Mouse (Mus musculus) embryo, embryonic 11.5 days (tissue): ENCODE data around the gene Phf21a.
"Not testable (repeated sequence)": the region's sequence is repeated elsewhere in the genome, so short reads cannot be mapped to it uniquely, and the experiment has no call there.

Experiments
- DNase-seq: peaks from one replicate; pipeline ENCODE4 v3.0.0-alpha.2; 2012; ENCODE audit warnings: low read depth, low spot score

The Phf21a gene

DNA sequence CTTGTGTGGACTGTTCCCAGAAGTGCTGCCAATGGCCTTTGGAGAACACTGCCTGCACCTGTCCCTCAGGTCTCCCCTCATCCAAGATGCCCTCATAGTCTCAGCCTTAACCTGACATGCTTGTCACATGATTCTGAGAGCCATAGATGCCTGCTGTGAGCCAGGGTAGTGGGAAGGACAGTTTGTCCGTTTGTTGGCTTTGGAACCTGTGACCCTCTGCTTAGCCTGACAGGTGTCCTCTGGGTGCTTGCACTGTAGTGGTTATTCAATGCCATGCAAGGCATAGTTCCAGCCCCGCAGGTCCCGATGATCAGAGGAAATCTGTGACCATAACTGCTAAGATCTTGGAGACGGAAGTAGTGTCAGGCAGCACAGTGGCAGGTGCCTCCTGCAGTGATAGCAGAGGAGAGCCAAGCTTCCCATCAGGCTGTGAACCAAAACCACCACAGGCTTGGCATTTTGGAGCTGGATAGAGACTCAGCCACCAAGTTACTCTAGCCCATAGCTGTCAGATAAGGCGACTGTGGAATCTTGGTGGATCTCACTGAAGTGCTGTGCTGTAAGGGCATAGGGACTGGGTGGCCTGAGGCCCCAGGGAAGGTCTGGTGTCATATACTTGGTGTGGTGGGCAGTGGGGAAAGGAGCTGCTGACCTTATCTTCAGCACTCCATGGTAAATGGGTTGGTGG, 289.1 kb downstream of the Phf21a start, which contains the start of gene 1700029I15Rik:
Gene 1700029I15Rik (plus strand): TSS at position 638 of the 688 bp plus-strand sequence.
- DNase-seq, result no peak

DNA sequence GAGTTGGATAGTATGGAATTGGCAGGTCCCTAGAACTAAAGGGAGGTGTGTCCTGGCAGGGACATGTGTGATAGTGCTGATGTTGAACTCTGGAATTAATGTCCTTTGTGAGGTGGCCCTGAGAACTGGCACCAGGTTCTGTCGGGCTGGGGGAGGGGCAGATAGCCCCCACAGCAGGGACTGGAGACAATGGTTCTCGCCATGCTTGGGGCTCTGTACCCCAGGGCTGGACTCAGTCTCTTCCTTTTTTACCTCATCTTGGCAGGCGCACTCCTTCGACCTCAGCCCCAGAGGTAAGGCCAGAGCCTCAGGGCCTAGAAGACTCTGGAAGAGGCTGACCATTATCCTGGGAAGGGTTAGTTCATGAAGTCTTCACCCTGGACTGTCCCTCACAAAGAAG, 289.8 kb downstream of the Phf21a start:
- DNase-seq, result no peak

DNA sequence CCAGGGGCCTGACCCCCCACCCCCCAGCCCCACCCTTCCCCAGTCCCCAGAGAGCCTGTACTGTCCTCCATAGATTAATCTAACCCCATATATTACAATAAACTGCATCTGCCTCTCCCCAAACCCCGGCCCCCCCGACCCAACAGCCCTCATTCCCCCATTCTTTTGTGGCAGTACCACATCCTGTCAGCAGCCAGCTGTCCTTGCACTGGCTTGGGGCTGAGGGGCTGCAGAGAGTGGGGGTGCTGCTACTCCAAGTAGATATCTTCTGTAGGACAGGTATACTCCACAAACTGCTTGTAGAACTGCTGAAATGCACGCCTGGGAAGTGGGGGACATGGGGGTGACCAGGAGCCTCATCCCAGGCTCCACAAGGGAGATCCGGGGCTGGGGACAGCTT, 291.2 kb downstream of the Phf21a start:
- DNase-seq, result no peak

DNA sequence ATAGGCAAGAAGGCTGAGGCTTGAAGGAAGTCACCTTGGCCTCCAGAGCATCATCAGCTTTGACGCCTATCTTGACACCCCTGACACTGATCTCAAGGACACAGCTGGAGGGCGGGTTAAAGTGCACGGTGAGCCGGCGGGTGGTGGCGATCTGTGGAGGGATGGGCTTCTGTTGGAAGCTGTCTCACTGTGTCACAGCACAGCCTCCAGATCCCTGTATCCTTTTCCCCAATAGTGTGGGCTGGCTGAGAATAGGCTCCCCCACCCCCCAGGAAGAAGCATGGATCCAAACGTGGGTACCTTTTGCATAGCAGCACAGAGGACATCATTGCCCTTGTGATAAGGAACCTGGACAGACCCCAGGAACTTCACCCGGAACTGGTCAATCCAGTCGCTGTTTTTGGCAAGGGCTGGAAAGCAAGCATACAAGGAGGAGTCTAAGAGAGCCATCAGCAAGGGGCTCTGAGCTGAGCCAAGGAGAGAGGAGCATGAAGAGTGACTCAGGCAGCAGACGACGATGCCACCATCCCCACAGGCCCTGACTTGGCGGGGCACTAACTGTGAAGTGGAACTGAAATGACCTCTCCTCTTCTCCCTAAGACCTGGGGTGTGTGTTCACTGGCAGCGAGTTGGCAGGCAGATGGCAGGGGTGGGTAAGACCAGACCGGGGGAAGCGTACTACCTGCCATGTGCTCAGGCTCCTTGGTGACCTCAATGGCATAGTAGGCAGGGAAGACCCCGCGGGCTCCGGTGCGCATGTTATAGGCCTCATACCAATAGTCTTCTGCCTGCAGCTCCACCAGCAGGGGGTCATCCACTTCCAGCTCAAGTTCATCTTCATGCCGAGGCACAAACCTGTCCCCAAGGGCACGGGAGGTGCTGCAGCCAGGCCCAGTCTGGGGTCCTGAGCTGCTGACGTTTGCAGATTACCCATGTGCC, 292.5 kb downstream of the Phf21a start:
- no peak for DNase-seq

DNA sequence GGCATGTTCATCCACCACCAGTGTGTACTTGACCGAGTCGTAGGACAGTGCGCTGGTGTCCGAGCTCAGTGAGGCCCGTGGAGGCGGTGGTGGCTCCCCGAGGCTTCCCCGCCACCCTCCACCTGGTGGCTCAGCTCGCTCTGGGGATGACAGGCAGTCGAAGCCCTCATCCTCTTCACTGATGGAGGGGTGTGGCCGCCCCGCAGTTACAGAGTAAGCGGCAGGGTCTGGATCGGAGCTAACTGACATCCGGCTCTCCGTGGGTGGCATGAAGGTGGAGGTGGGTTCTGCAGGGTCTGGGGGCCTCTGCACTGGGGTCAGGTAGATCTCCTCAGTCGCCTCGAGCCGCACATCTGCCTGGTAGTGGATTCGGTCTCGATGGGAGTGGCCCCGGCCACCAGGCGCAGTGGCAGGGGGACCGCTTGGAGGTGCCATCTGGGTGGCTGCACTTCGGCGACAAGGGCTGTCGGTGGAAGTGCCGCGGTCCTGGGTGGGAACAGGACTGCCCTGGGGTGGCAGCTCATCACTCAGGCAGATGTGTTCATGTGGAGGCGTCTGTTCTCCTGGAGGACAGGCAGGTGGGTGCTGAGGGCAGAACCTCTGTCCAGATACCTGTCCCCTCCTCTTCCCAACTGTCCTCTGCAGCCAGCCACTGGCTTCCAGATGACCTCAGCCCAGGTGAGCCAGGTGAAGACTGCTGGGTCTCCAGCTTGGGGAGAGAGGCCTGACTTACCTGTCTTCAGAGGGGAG, 294.1 kb downstream of the Phf21a start:
- DNase-seq, result no peak

DNA sequence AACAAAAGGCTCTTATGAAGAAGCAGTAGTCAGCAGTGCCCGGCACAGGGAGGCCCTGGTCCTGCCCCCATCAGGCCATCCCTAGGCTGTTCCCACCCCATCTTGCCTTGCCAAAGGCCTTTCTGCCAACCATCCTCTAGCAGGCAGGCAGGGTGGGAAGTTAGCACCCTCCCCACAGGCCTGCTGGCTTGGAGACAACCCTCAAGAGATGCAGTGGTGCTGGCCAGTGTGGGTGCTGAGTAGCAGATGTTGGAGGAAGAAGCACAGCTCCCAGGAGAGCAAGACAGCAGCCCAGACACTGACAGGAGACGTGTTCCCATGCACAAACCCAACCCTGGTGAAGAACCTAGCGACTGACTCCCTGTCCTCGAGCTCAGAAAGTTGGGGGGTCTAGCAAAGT, 294.7 kb downstream of the Phf21a start:
- no peak for DNase-seq

DNA sequence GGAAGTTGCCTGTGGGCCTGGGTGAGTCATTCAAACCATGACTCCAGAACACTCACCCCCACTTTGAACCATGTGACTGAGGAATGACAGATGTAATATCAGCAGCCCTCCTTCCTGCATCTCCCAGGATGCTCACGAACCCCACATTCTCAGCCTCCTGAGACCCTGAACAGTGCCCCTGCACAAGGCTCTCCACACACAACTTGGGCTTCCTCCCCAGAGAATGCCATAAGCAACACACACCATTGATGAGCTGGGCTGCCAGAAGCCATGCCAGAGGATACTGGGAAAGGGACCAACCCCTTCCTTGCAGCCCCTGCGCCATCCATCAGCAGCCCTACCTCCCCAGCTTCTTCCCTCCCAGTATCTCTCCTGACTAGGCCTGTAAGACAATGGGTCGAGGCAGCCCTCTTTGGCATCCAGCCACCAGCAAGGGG, 295.2 kb downstream of the Phf21a start:
- no peak for DNase-seq

DNA sequence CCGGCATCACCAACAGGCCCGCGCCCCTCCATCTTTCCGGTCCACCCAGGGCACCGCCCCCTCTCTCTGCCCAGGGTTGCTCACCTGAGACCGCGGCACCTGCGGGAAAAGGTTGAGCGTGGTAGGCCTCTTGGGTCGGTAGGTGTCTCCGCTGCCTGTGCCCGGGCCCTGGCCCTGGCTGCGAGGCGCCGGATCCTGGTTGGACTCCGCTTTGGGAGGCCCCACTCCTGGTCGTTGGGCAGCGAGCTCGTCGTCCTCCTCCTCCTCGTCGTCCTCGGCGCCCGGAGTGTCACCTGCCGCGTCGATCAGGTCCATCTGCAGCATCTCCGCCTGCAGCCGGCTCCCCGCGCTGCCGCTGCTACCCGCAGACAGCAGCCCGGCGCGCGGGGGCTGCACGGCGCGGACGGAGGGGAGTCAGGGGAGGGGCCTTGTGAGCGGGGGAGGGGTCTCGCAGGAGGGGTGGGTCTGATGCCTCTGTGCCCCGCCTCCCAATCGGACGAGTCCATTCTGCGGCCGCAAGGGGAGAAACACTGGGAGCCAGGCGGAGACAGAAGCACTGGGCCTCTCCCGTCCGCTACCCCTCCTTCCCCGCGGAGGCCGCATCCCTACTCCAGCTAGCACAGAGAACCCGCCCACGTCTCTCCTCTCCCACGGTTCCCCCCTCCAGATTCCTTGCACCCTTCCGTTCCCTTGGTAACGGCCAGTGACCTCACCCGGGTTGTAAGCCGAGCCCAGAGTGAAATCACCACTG, 296.1 kb downstream of the Phf21a start:
- peak; percentile 92 for DNase-seq

DNA sequence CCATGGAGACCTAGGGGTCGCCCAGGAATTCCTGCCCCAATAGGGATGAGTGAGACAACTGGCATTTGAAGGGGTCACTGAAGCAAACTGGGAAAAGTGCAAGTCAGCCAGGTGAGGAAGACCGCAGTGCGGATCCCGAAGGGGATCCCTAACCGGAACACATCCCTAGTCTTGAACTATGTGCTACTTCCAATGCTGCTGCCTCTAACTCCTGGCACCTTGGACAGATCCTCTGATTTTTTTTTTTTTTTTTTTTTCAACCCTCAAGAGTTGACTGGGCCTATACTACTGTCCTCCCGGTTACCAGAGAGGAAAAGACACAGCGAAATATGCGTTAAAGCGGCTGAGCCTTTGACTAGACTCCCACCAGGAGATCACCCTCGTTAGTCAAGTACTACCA, 296.7 kb downstream of the Phf21a start:
- DNase-seq, result no peak

DNA sequence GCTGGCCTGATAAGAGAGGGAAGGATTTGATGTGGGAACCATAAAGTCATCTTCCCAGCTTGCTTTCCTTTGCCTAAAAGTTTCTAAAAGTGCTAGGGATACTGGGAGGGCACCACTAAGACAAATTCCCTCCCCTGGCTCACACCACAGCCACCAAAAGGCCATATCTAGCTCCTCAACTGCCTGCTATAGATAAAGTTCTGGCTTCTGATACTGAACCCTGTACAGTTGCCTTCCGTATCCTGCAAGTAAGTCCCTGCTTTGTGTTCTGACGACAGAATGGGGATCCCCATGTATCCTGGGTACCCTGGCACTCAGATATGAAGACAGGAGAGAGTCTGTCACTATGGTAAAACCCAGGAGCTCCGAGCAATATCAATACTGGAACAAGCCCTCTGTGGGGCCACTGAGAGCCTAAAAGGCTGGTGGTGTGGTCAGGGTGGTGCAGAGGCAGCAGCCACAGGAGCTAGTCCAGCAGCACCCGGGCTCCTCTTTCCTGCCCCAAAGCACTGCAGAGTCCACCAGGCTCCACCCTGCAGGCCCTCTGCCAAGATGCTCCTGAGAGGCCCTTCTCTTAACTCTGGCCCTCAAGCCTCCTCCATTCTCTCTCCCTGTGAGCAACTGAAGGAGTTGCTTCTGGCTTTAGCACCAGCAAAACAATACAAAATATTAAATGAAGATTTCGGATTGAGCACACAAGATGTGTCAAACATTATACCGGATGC, 297.5 kb downstream of the Phf21a start:
- DNase-seq, result no peak

DNA sequence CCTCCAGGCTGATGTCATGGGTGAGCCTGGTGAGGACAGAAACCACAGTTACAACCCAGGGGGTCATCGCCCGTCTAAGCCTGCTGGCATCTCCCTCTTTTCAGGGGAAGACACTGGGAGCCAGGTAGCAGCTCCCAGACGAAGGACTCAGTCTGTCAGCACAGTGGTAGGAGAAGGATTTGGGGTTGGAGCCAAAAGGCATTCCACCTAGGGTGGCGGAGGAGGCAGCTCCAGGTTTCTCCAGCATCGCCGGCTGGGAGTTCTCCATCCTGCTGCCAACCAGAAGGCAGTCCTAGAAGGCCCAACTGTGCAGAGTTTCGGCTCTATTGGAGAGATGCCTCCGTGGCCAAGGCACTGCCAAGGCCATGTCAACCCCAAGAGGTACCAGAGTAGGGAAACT, 298.2 kb downstream of the Phf21a start:
- no peak for DNase-seq

DNA sequence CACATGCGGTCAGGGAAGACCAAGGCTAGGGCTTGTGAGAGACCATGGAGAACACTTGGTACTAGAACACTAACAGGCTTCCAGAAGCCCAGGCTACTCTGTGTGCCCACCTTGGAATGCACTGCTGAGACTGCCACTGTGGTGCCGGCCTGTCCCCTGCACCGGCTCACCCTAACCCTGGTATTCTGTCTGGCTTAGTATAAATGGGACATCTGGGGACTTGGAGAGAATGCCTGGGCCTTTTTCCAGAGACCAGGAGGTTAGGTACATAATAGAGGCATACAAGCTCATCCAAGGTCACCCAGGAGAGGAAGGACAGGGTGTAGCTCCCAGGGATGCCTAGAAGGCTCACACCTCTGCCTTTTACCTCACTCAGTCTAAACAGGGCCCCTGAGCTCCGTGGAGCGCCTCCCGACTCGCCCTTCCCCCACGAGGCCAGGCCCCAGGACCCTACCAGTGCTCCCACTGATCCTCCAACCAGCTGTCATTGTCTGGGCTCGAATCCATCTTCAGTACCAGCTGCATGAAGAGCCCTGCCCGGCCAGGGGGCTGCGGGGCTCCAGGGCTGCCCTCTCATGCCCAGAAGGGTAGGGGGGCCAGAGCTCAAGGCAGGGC, 298.9 kb downstream of the Phf21a start:
- no peak for DNase-seq

DNA sequence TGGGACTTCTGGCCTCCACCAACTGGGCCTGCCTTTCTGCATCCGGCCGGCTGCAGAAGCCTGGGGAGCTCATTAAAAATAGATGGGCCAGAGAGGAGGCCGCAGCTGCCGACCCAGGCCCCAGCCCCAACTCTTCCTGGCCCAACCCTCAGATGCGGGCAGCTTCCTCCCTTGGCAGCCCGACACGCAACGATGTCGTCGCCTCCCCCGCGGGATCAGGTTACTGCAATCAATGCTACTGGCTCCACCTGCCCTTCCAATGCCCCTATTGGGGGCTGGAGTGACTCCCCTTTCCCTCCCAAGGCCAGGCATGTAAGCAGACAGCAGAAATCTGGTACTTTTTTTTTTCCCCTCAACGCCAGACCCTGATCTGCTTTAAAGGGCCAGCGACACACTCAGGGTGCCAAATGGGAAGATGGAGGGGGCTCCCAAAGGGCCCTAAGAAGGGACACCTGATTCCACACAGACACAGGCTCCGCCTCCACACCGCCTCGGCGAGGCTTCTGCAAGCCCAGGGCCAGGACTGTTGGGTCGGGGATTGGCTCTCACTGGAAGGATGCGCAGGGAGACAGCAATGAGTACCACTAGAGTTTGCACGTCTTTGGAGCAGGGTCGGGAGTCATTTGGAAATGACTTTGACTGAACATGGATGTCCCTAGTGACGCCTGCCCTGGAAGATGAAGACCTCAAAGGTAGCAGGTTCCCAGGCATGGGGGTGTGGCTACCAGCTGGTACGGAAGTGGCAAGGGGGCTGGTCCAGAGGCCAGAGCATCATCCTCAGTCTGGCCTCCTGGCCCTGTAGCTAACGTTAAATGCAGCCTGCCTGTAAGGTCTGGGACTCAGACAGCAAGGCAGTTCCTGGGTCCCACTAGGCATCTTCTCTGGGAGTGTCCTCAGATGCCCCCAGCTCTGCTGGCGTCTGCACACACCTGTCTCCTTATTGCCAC, 299.7 kb downstream of the Phf21a start:
- peak; percentile 72 for DNase-seq

DNA sequence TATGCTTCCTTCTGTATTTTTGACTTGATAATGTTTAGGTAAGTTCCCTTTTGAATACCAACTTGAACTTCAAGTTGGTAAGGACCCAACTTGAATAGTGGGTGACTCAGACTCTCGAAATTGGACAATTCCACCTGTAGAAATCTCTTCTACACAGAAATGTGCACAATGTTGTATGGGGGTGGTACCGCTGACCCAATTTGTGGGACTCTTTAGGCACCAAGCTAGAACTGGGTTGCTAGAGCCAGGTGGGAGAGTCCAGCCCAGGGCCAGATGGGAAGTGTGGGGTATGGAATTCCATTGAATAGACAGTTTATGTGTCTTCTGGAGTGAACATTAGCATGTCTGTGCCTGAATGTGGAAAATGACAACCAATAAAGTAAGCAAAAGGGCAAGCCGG, 302.6 kb downstream of the Phf21a start:
- no peak for DNase-seq

DNA sequence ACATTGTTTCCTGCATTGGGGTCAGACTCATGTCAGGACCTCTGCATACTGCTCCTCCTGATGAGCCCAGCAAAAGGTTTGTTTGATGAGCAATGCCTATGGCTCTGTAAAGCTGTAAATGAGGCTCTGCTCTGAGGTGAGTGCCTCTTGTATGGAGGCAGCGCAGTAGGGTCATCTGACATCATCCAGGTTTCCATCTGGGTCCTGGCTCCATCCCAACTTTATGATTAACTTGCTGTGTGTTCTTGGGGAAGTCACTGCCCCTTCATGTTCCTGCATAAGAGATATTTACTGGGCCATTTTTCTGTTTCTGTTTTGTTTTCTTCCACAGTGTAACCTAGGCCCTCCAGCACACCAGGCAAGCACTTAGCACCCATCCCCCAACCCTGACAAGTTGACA, 304.5 kb downstream of the Phf21a start:
- no peak for DNase-seq

DNA sequence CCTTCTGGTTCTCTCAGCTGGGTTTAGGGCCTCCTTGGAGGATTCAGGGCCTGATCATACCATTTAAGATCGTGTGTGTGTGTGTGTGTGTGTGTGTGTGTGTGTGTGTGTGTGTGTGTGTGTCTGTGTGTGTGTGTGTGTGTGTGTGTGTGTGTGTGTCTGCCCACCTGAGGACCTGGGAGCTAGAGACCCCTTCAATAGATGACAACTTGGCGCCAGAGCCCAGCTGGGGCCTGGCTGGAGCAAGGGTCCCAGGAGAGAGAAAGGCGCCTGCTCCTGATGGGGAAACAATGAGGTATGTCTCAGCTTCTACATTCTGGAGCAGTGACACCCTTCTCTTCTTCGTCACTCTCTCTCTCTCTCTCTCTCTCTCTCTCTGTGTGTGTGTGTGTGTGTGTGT, 307.0 kb downstream of the Phf21a start:
- not testable (repeated sequence) for DNase-seq

DNA sequence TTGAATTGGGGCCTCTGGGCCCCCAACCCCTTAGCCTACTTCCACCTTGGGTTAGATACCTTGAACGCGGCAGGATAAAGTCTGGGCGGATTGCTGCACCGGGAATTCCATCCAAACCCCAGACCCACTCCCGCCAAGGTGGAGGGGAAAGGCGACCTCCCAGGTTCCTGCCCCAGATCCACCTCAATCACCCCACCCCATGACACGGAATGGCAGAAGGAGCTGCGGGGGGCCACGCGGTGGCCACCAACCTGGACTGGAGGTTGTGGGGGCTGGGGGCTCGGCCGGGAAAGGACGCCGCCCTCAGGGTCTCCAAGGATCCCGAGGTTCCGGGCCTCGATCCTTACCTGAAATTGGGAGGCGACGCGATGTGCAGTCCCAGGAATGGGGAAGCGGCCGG, 307.8 kb downstream of the Phf21a start:
- DNase-seq, result no peak

DNA sequence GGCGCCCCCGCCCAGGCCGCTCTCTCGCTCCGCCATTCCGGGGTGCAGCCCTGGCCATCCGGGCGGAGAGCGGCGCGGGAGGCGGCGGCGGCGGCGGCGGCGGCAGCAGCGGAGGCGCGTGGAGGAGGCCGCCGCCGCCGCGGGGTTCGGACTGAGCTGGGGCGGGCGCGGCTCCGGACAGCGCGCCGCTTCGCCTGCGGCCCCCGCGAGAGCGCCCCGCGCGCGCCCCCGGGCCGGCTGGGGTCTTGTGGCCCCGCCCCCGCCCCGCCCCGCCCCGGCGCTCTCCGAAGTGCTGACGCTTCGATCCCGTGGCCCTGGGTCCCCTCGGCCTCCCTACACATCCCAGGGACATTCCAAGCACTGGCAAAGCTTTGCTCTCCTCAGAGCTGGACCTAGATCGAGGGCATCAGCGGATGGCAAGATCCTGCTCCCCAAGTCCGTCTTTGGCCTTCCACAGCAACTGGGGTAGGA, 308.2 kb downstream of the Phf21a start, which contains the start of gene Mapk8ip1:
Gene Mapk8ip1 (minus strand): TSS at position 173 of the 471 bp plus-strand sequence.
- DNase-seq, result peak; percentile 32
